Mouse (Mus musculus): ENCODE data around the gene Gm20388.
"Not testable (repeated sequence)": the region's sequence is repeated elsewhere in the genome, so short reads cannot be mapped to it uniquely, and the experiment has no call there.

Gene Gm20388

DNA sequence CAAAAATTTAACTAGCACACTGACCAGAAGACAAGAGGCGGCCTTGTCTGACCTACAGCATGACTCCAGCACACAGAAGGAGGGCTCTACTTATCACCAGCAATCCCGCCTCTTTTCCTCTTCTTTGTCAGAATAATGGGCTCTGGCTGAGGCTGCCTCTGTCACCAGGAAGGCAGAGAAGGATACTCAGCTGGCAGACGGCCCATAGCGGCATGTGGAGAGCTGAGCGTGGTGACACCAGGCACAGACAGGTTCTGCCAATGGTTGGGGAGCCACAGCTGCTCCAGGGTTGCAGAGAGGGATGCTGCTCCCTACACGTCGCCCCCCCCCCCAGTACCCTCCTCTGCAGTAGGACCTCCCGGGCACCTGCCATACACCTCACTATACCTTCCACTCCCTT, 450.7 kb downstream of the Gm20388 start:
- in situ Hi-C loops (cut with MboI, MseI), result no loop called here

DNA sequence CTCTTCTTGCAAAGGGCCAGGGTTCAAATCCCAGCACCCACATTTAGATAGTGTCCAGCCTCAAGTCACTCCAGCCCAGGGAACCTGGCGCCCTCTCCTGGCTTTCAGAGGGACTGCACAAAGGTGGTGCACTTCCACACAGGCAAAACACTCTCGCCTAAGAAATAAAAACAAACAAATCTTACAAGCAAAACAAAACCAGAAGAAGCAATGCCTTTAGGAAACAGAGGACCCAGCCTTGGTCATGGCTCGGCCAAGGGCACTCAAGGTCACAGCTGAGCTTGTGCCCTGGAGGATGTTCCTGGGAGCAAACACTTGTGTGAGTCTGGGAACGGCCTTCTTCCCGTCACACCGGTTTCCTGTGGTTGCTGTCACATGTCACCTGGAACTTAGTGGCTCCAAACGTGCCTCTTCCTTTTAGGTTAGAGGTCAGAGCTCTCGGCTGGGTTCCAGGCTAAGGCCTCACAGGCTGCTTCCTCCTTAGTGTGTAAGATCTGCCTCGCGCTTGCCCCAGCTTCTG, 453.0 kb downstream of the Gm20388 start:
- in situ Hi-C loops (cut with MboI, MseI), result no loop called here

DNA sequence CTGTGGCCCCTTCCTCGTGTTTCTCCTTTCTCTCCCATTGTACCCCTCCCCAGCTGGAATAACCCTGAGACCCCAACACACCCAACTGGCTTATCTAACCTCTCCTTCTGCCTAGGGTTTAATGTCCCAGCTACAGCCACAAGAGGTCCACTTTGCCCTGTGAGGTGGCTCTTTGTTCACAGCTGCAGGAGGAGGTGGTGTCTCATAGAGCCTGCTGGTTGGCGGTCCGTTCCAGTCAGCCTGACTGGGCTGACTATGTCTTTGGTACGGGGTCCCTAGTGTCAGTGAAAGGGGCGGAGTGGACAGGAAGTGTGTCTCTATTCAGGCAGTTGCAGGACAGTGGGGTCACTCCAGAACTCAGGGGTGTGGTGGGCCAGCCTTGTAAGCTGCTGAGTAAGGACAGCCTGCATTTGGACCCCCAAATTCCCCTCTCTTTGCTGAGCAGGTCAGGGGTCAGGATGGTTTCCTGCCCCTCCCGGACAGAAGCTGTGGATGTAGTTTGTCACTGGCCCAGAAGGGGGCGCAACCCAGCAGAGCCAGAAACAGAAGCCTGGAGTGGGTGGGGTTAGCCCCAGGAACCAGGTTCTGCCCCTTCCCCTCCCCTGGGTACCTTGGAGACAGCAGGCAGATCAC, 453.6 kb downstream of the Gm20388 start:
- in situ Hi-C loops (cut with MboI, MseI), result no loop called here

DNA sequence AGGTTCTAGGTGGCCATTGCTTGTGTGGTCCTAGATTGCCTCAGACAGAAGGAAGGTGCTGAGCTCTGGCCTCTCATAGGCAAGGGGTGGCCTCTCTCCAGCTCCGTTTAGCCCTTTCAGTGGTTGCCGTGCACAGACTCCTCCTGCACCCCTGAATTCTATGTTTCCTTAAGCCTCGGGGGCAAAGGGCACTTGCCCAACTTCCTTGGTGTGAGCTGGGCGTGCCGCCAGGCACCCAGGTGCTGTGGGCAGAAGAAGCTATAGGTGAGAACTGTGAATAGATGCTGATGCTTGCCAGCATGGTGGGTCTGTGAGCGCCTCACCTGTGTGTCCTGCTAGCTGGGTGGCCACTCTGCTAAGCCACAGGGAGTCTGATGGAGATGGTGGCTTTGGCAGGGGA, 456.2 kb downstream of the Gm20388 start:
- in situ Hi-C loops (cut with MboI, MseI), result no loop called here

DNA sequence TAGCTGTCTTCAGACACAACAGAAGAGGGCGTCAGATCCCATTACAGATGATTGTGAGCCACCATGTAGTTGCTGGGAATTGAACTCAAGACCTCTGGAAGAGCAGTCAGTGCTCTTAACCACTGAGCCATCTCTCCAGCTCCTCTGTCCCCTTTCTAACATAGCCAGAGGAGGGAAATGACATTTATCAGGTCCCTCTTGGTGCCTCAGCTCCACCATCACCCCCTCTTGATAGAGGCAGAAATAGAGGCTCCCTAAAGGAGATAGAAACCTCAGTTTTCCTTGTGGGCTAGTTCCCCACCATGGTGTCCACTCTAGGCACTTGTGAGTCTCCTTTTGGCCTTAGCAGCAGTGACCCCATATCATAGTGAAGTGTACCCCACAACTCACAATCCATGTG, 457.6 kb downstream of the Gm20388 start:
- in situ Hi-C loops (cut with MboI, MseI), result not testable (repeated sequence)

DNA sequence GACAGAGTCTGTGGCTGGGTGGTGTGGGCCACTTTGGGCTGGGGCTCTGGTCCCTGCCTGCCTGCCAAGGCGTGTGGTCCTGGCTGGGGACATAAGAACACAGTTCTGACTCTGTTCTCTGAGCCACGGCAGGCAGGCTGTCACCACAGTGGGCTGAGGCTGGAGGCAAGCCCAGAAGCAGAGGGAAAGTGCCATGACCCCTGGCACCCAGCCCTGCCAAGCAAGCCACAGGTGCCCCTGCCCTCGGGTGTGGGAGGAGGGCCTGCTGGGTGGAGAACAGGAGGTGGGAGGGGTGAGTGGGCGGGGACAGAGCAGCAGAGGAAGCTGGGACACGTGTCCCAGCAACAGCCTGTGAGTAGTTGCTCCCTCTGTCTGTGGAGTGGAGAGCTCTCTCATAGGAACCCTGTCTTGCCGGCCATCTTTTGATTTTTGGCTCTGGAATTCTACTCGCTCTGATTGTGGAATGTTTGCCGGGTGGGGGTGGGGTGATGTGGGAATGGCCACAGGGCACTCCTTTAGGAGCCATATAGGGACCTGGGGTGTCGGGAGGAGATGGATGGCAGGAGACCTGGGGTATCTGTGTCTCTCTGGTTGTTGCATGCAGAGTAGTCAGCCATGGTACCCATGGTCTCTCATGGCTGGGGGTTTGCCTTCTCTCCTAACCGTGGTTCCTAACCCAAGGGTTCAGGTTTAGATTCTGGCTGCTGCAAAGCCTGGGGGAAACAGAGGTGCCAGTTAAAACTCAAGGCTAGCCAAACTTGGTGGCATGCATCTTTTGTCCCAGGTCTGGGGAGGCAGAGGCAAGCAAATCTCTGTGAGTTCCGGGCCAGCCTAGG, 458.4 kb downstream of the Gm20388 start:
- in situ Hi-C loops (cut with MboI, MseI), result no loop called here

DNA sequence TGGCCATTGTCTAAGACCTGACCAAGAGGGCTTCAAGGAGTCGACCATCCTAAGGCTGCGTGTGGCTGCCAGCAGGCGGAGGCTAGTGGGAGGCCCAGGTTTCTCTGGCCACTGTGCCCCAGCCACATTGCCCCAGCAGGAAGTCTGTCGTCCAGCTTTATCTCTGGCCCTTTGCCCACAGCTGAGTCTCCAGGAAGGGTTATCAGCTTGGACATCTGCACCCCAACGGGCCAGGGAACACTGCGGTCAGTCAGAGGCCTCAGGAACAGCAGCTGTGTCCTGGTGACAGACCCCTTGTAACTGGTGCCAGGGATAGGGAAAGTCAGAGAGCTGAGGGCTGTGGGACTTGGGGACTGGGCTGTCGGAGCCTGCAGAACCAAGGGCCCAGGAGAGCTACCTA, 459.3 kb downstream of the Gm20388 start:
- in situ Hi-C loops (cut with MboI, MseI), result no loop called here

DNA sequence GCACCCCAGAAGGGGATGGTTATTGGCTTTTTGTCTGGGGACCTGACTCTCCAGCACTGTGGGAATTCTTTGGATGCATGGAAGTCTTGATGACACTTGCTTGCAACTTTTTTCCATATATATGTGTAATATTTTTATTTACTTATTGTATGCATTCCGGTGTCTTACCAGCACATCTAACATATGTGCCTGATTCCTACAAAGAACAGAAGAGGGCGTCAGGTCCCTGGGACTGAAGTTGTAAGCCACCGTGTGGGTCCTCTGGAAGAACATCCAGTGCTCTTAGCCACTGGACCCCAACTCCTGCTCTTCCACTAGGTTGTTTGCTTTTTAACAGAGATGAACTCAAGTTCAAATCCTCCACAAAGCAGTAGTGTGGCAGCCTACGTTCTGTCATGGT, 459.8 kb downstream of the Gm20388 start:
- in situ Hi-C loops (cut with MboI, MseI), result no loop called here

DNA sequence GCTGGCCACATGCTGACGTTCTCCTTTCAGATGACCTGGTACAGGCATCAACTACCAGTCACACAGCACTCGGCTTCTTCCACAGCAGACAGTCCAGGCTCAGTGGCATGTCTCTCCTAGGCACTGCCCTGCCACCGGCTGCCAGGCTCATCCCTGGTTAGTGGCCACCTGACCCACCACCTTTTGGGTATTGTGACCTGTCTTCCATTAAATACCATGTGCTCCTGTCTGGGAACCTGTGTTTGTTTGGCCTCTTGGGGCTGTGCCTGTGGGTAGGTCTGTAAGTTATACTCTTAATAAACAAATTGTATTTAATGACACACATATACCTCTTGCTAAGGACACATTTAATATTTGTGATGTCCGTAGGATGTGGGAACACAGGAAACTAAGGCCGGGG, 460.5 kb downstream of the Gm20388 start:
- in situ Hi-C loops (cut with MboI, MseI), result no loop called here

DNA sequence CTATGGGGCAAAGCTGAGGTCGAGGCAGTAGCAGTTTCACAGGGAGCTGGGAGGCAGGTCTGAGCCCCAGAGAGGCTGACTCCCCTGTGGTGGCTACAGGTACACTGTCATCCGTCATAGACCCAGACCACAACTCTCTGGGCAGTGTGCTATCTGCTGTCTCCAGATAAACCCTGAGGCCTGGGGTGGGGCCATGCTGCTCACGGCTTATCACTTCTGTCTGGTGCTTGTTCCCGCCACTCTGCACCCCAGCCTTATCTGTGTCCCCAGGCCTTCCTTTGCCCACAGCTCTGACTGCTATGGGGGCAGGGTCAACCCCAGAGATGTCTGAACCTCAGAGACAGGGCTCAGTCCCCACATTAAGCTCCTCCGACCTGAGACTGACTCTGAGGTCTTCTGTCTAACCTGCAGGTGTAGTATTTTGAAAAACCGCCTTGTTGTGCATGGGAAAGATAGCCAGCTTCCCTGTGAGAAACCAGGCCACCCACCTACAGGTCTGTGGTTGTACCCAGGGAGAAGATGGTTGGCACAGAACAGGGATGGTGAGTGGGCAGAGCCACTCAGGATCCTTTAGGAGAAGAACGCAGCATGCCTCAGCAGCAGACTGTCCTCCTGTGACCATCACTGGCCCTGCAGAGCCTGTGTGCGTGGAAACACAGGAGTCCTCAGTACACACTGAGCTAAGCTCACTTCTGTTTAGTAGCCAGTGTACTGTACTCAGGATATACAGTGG, 461.2 kb downstream of the Gm20388 start:
- in situ Hi-C loops (cut with MboI, MseI), result no loop called here

DNA sequence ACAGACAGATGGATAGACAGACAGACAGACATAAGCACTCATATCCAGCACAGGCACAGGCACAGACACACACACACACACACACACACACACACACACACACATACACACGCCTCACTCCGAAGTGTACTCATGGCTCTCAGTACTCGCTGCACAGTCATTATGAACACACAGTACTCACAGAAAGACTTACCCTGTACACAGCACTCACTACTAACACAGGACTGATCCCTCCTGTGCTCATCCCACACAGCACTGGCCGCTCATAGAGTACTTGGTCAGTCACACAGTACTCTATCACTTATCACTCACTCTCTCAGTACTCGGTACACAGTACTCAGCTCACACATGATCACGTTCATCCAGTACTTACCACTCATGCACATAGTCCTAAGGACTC, 462.0 kb downstream of the Gm20388 start:
- in situ Hi-C loops (cut with MboI, MseI), result no loop called here

DNA sequence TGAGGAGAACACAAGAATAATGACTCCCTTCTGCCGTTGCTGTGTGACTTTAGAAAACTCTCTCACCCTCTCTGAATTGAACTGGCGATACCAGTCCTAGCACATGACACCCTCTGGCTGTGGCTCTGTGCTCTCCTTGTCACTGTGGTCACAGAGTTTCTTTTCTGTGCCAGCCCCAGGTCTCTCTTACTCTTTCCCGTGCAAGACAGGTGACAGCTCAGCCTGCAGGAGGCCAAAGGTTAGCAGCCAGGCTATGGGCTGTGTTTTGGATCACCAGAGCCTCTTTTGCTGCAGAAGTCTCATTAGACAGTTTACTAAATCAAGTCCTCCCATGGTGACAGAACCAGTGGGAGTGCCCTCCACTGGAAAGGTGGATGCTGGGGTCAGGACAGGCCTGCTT, 463.0 kb downstream of the Gm20388 start:
- in situ Hi-C loops (cut with MboI, MseI), result no loop called here

DNA sequence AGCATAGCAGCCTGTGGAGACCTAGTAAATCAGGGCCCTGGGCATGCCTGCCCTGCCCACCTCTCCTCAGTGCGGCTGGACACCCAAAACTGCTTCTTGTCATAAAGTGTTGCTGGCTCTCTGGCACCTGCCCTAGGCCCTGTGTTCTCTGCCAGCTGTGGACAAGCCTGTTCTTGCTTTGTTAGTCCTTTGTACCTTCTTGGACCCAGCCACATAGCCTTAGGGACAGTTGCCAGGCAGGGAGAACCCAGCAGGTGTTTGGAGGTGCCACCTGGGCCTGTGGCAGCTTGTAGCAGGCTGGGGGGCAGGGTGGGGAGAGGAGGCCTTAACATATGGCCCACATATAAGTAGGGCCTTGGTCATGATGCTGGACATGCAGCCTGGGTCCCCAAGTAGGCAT, 463.4 kb downstream of the Gm20388 start:
- in situ Hi-C loops (cut with MboI, MseI), result no loop called here

DNA sequence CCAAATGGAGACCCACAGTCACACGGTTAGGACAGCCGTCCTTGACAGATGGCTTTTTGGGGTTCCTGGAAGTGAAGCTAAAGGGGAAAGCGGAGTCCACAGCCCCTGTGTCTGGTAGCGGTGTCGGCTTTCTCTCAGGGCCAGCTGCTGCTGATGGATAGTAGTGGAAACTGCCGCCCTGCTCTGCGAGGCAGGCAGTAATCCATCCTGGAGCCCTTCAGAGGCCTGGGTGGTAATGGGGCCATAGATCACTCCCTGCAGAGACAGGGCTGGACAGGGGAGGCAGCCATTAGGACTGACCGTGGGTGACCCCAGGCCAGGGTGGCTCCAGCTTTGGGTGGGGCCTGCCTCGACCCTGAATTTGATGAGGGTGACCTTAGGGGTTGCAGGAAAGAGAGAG, 463.9 kb downstream of the Gm20388 start:
- in situ Hi-C loops (cut with MboI, MseI), result no loop called here

DNA sequence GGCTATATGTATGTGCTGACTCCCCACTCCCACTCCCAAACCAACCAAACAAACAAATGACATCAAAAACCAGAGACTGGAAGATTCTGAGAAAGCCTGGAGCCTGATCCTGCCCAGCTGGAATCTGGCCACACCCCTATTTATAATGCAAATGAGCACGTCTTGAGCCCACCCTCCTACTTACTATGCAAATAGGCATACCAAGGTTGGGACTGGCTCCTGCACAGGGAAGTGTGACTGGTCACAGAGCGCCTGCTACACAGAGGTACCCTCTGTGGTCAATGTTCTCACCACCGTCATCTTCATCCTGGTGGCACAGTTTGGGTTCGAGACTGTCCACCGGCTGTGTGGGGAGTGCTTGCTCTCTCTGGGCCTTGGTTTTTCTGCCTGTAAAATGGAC, 464.5 kb downstream of the Gm20388 start:
- in situ Hi-C loops (cut with MboI, MseI), result no loop called here

DNA sequence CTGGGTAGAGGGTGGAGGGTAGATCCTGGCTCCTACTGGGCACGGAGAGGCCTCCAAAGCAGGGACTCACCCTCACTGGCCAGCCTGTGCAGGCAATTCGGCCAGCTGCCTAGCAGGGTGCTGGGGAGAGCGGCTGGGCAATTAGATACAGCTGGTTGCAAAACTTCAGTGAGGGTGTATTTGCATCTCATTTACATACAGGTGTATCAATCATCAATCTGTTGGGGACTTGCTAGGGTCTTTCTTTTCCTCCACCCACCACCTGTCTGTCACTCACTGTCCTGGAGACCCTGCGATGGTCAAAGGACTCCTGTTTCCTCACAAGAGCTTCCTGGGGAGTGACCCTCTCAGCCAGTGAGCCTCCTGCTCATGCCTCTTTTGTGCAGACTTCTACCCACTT, 465.6 kb downstream of the Gm20388 start:
- in situ Hi-C loops (cut with MboI, MseI), result no loop called here

DNA sequence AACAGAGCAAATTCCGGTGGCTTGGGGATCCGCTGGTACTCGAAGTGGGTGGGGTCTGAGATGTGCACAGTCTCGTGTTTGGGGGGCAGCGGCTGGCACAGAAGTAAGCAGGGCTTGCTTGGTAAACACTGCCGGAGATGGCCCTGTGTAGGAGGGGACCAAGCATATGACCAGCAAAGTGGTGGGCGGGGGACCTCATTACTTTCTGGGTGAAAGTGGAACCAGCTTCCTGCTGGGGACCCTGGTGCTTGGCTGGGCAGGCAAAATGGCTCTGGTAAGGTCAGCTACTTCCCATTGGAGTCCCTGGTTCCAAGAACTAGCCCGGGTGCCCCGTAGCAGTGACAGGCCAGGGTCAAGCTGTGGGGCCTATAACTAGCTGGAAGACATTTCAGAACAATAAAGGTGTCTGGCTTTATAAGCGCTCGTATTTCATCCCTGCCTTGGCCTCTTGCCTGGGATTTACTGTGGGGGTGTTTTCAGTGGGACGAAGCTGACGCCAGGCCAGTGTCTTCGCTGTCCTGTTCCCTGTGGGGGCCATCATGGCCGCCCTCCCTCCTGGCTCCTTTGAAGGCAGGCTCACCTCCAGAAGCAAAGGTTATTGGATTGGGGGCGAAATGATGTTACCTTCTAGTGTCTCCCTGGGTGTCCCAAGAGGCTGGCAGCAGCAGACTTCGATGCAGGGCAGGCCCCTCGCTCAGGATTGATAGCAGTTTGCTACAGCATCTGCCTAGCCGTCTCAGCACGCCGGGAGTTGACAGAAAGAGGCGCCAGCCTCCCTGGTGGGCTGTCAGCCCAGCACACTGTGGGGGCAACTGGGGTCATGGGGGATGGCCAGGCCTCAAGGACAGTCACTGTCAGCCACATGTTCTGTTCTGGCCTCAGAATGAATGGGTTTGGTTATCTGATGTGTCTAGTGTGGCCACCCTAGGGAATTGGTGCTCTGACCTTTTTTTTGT, 466.5 kb downstream of the Gm20388 start:
- in situ Hi-C loops (cut with MboI, MseI), result no loop called here

DNA sequence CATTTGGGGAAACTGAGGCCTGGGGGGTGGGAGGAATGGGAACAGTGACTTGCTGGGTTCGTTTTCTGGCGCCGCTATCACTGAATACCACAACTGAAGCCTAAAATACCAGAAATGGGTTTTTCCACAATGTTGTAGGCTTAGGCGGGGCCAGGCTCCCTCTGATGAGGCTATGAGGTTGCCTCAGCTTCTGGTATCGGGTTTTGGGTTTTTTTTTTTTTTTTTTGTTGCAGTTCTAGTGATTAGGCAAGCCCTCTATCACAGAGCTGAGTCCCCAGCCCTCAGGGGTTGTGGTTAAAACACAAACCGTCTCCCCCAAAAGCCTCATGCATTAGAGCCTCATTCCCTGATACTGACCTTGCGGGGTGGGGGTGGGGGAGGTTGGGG, 467.2 kb downstream of the Gm20388 start:
- in situ Hi-C loops (cut with MboI, MseI), result no loop called here

DNA sequence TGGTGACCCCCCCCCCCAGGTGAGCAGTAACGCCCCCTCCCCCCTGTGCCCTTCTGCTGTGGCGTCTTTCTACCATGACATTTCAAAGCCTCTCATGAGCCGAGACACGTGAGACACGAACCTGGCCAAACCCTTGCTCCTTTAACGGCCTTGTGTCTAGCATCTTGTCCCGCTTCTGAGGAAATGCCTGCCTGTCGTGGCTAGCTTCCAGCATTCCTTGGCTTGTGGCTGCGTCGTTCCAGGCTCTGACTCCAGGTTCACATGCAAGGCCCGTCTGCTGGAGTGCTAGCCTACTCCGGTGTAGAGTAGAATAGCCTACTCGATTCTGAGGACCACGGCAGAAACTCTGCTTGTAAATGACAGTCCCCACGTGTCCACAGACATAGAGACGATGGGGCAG, 467.7 kb downstream of the Gm20388 start:
- in situ Hi-C loops (cut with MboI, MseI), result no loop called here

DNA sequence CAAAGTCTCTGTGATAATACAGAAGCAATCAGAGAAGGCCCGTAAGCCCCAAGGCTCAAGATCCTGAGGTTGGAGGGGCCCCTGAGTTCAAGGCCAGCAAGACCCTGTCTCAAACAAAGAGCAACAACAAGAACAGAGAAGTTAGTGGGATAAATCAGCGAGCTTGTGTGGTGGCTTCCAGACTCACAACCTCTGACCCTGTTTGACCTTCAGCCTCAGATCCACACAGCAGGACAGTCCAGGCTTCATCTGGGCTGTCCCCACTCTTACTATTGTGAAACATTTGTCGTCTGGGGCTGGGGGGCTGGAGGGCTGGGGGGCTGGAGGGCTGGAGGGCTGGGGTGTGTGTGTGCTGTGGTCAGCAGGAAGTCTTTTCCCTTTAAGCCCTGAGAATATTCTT, 468.4 kb downstream of the Gm20388 start:
- in situ Hi-C loops (cut with MboI, MseI), result no loop called here

DNA sequence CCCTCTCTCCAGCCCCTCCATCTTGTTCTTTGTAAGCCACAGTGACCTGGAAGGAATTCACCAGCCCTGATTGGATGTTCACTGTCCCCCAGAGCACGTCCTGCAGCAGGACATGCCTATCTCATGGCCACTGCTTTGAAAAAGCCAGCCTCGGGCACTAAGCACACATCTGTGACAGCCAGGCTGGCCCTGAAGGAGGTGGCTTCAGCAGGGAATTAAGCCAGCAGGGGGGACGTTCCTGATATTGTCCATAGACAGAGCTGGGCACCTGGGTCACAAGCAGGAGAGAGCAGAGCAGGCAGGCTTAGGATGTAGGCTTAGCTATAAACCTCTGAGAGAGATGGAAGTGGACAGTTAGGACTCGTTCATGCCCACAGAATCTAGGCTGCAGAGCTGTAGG, 471.2 kb downstream of the Gm20388 start:
- in situ Hi-C loops (cut with MboI, MseI), result no loop called here

Data from T-helper 1 cell (primary cell).